22 mouse cellular contexts compared by ENCODE assay signal in the genomic region with DNA sequence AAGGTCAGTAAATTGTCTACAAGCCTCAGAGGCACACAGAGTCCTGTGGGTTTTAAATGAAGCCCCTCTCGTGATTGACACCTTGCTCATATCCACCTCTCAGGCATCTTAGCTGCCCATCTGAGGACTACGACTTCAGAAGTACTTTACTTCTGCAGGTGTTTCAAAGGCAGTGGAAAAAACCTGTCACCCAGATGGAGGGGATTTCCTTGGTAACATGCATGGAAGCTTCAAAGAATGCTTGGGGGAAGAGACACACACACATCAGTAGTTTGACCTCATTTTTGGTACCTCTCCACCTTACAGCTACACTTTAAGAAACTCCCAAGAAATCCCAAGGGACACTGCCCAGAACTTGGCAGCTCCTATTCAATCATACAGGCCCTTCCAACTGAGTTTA. TPM values are rescaled to one million over a fixed set of nuclear protein-coding genes. Genes with fewer than 3 reads are reported as not detected.
DNase-seq lines count a peak whose midpoint lies in the region; ATAC-seq and TF ChIP-seq lines count a peak whose summit lies in the region.
"Had no signal": no experiment of that assay in that cellular context is flagged by ENCODE, and none has a peak within 500 bp of the region (broad histone marks: within the 10 kb centered on the region; RNA-seq: fewer than 3 reads in every experiment).

No protein-coding gene starts in this region.

- no peaks in the 10 kb centered on the region for H3K27me3 ChIP-seq in thymus, adult 2 months (ENCODE audit: control insufficient read depth, insufficient read depth, low read length)
- H3K27me3 ChIP-seq: embryonic facial prominence, embryonic 15.5 days; limb, embryonic 13.5 days; liver, embryonic 13.5 days; lung, embryonic 15.5 days had no signal

- H3K36me3 ChIP-seq in thymus, adult 2 months (ENCODE audit: control insufficient read depth, insufficient read depth, low read length) = no peaks in the 10 kb centered on the region
- H3K36me3 ChIP-seq: embryonic facial prominence, embryonic 15.5 days; G1E; limb, embryonic 13.5 days; liver, embryonic 13.5 days; lung, embryonic 15.5 days had no signal

- peak overlapping the region; percentile 85 for H3K27ac ChIP-seq in thymus, adult 2 months (ENCODE audit: control insufficient read depth, insufficient read depth, low read length)
- H3K27ac ChIP-seq: embryonic facial prominence, embryonic 15.5 days; gastrocnemius, adult 2 months; limb, embryonic 13.5 days; liver, embryonic 13.5 days; lung, embryonic 15.5 days had no signal

- no peak for TF ChIP-seq POLR2A in thymus, adult 2 months (IDR thresholded peaks at IDR 0.05; ENCODE audit: control insufficient read depth, extremely low read depth, insufficient read depth, low read length, poor library complexity)

- DNase-seq in spleen, postnatal 36 days (ENCODE audit: low spot score in 2 of 2) = peak; percentile 76 to 79
- no peak for DNase-seq in spleen, postnatal 14 days (ENCODE audit: low spot score in 2 of 2)
- DNase-seq in thymus, adult 2 months = peak; percentile 72
- no peak for DNase-seq in left cerebral cortex, postnatal 36 days (ENCODE audit: low spot score in 2 of 2)
- no peak for DNase-seq in urinary bladder, postnatal 36 days (ENCODE audit: low spot score in 2 of 2)
- DNase-seq: adrenal gland, postnatal 25 days; cerebellum, adult 11-12 months; cerebellum, postnatal 25 days; gastrocnemius, adult 2 months; heart, postnatal 10 days; kidney, adult 8-10 months; kidney, postnatal 14 days; liver, embryonic 13.5 days; lung, postnatal 4 days had no signal

- TF ChIP-seq CTCF in thymus, adult 2 months (IDR thresholded peaks at IDR 0.05; ENCODE audit: borderline replicate concordance, control insufficient read depth, extremely low read depth, insufficient read depth, low read length, poor library complexity) = no peak

- WGBS in thymus, adult 2 months = 4% methylated on average over 2 of the region's 2 CpGs

- no peak overlapping the region for H3K4me3 ChIP-seq in thymus, adult 2 months (ENCODE audit: control insufficient read depth, insufficient read depth, low read length)
- H3K4me3 ChIP-seq: embryonic facial prominence, embryonic 15.5 days; gastrocnemius, adult 2 months; limb, embryonic 13.5 days; liver, embryonic 13.5 days; lung, embryonic 15.5 days had no signal

- ATAC-seq in activated CD4-positive, CD25-positive, alpha-beta regulatory T cell, adult 4 months = peak; percentile 89
- ATAC-seq in megakaryocyte progenitor cell, adult 5-6 weeks (replicated peaks; ENCODE audit: poor library complexity) = no peak
- ATAC-seq: forebrain, embryonic 16.5 days had no signal

- intact Hi-C loops in left cerebral cortex, postnatal 36 days (cut with DNase I) = no loop called here

- peaks cover 25% of the 10 kb centered on the region for H3K4me1 ChIP-seq in thymus, adult 2 months (replicated peaks; ENCODE audit: control insufficient read depth, insufficient read depth, low read length)
- H3K4me1 ChIP-seq: embryonic facial prominence, embryonic 15.5 days; limb, embryonic 13.5 days; liver, embryonic 13.5 days; lung, embryonic 15.5 days had no signal

RNA-seq across cellular contexts. Expression of a gene that starts 44.0 kb away (rescaled TPM):
- polyA plus RNA-seq in activated CD4-positive, CD25-positive, alpha-beta regulatory T cell, adult 4 months (2017; shearing (Covaris generic)) = under 1 TPM; 0.24 to 0.62 TPM
- polyA plus RNA-seq in thymus, adult 2 months (2012; rRNA removed) = 0.53 and 0.54 TPM in 2 replicates
- total RNA-seq in megakaryocyte progenitor cell, adult 5-6 weeks (2015) = 1.8 and 2.8 TPM in 2 replicates
- 0.88 and 1.3 TPM in 2 replicates for total RNA-seq in megakaryocyte progenitor cell, adult 5-6 weeks (2017)
- 1 to 10 TPM; 1.2 TPM for total RNA-seq in left cerebral cortex, postnatal 36 days (2021)

RNA-seq across cellular contexts. Expression of a gene that starts 44.3 kb away (rescaled TPM):
- 1 to 10 TPM in 1 of 2 experiments, under 1 TPM in 1; 0.34 to 1.2 TPM for polyA plus RNA-seq in activated CD4-positive, CD25-positive, alpha-beta regulatory T cell, adult 4 months (2017; shearing (Covaris generic))
- polyA plus RNA-seq in thymus, adult 2 months (2012; rRNA removed) = 4.0 and 6.0 TPM in 2 replicates
- 1.6 and 3.0 TPM in 2 replicates for total RNA-seq in megakaryocyte progenitor cell, adult 5-6 weeks (2015)
- 0.21 and 0.84 TPM in 2 replicates for total RNA-seq in megakaryocyte progenitor cell, adult 5-6 weeks (2017)
- 1 to 10 TPM in 1 of 2 experiments, under 1 TPM in 1; 0.59 to 1.2 TPM for total RNA-seq in left cerebral cortex, postnatal 36 days (2021)
- polyA plus RNA-seq: forebrain, embryonic 16.5 days; gonadal fat pad, adult 2 months had no signal

Comparison
In these comparisons a context has a peak if more than half of its experiments do, and no peak if none do; other contexts are left out.
1. DNase-seq: peak in spleen, postnatal 36 days (2 of 2) and thymus, adult 2 months (single experiment); none in spleen, postnatal 14 days (0 of 2), left cerebral cortex, postnatal 36 days (0 of 2) and urinary bladder, postnatal 36 days (0 of 2).